Comparison of ENCODE assay signal across 14 mouse cellular contexts in genomic region chr5:106447951-106448797, GRCm38 (mm10). TPM values are rescaled to one million over a fixed set of nuclear protein-coding genes. Genes with fewer than 3 reads are reported as not detected.
DNase-seq lines count a peak whose midpoint lies in the region; ATAC-seq lines count a peak whose summit lies in the region.
"Had no signal": no experiment of that assay in that cellular context is flagged by ENCODE, and none has a peak within 500 bp of the region (broad histone marks: within the 10 kb centered on the region; RNA-seq: fewer than 3 reads in every experiment).

No protein-coding gene starts in this region.

- H3K4me3 ChIP-seq in hindbrain, embryonic 10.5 days = no peak overlapping the region; the same call in 1 of the 2 replicates
- no peak overlapping the region for H3K4me3 ChIP-seq in hindbrain, embryonic 14.5 days (replicated peaks; ENCODE audit: low read length)
- H3K4me3 ChIP-seq in limb, embryonic 13.5 days = 0 out of 2 replicates have a peak overlapping the region, but pooled peaks have one; percentile 2

- H3K9ac ChIP-seq in hindbrain, embryonic 14.5 days = no peak overlapping the region
- no peak overlapping the region for H3K9ac ChIP-seq in limb, embryonic 13.5 days

- DNase-seq in hindbrain, embryonic 10.5 days (ENCODE audit: low spot score) = peak; percentile 50
- no peak for DNase-seq in hindbrain, embryonic 14.5 days (ENCODE audit: low spot score)
- peak; percentile 32 for DNase-seq in embryo, embryonic 11 days
- peak; percentile 33 for DNase-seq in retina, embryonic 14.5 days (ENCODE audit: low spot score)
- DNase-seq in layer of hippocampus, adult 8-10 months (ENCODE audit: low spot score in 2 of 2) = no peak
- no peak for DNase-seq in adipocyte (ENCODE audit: low spot score)
- DNase-seq in thymus, postnatal 14 days = no peak
- DNase-seq: kidney, postnatal 14 days; right cerebral cortex, postnatal 4 days had no signal

- WGBS in hindbrain, embryonic 10.5 days = 3% methylated on average over 50 of the region's 50 CpGs
- 3% methylated on average over 50 of the region's 50 CpGs for WGBS in hindbrain, embryonic 14.5 days
- WGBS in limb, embryonic 13.5 days = 3% methylated on average over 50 of the region's 50 CpGs

- peaks cover 94% of the 10 kb centered on the region for H3K27me3 ChIP-seq in hindbrain, embryonic 10.5 days (ENCODE audit: insufficient read depth, poor library complexity, severe bottlenecking)
- peaks cover 90% of the 10 kb centered on the region for H3K27me3 ChIP-seq in hindbrain, embryonic 14.5 days (ENCODE audit: control insufficient read depth, insufficient read depth, low read length)
- peaks cover 93% of the 10 kb centered on the region for H3K27me3 ChIP-seq in limb, embryonic 13.5 days

- H3K9me3 ChIP-seq in hindbrain, embryonic 10.5 days = no peaks in the 10 kb centered on the region
- no peaks in the 10 kb centered on the region for H3K9me3 ChIP-seq in hindbrain, embryonic 14.5 days (ENCODE audit: control insufficient read depth, low read length)
- H3K9me3 ChIP-seq in limb, embryonic 13.5 days = no peaks in the 10 kb centered on the region

- H3K27ac ChIP-seq in hindbrain, embryonic 10.5 days = no peak overlapping the region
- no peak overlapping the region for H3K27ac ChIP-seq in hindbrain, embryonic 14.5 days
- no peak overlapping the region for H3K27ac ChIP-seq in limb, embryonic 13.5 days

- H3K4me2 ChIP-seq in hindbrain, embryonic 14.5 days (replicated peaks) = no peak overlapping the region; the same call in 1 of the 2 replicates
- peak overlapping the region; percentile 14; the same call in 1 of the 2 replicates for H3K4me2 ChIP-seq in limb, embryonic 13.5 days (replicated peaks)

- H3K4me1 ChIP-seq in hindbrain, embryonic 10.5 days (replicated peaks) = peaks cover 22% of the 10 kb centered on the region
- H3K4me1 ChIP-seq in hindbrain, embryonic 14.5 days (replicated peaks; ENCODE audit: control insufficient read depth, insufficient read depth, low read length) = peaks cover 7% of the 10 kb centered on the region; the same call in 1 of the 2 replicates
- H3K4me1 ChIP-seq in limb, embryonic 13.5 days = peaks cover 12% of the 10 kb centered on the region

- H3K36me3 ChIP-seq in hindbrain, embryonic 10.5 days = no peaks in the 10 kb centered on the region
- H3K36me3 ChIP-seq in hindbrain, embryonic 14.5 days (replicated peaks; ENCODE audit: control insufficient read depth, insufficient read depth) = no peaks in the 10 kb centered on the region
- no peaks in the 10 kb centered on the region for H3K36me3 ChIP-seq in limb, embryonic 13.5 days

- no peak for ATAC-seq in hindbrain, embryonic 14.5 days (ENCODE audit: low FRiP score)
- no peak for ATAC-seq in limb, embryonic 13.5 days (ENCODE audit: low FRiP score, low read depth)
- ATAC-seq: CD4-positive, CD25-positive, alpha-beta regulatory T cell, adult 4 months had no signal

RNA-seq across cellular contexts. Expression of gene Barhl2, which starts 9.8 kb away (rescaled TPM):
- polyA plus RNA-seq in hindbrain, embryonic 10.5 days (2016; fragmentation: Nextera tagmentation; extraction: Ambion mirVana) = 1.1 and 1.4 TPM in 2 replicates
- 1.1 and 2.3 TPM in 2 replicates for polyA plus RNA-seq in hindbrain, embryonic 14.5 days (2014; fragmentation: Nextera tagmentation; extraction: Ambion mirVana)
- not detected in 2 replicates for polyA plus RNA-seq in limb, embryonic 13.5 days (2015; fragmentation: Nextera tagmentation; extraction: Ambion mirVana)
- under 1 TPM in 1 of 4 experiments, not detected in 3; 0.14 TPM for total RNA-seq in layer of hippocampus, adult 8-10 months (2022)
- polyA plus RNA-seq: CD4-positive, CD25-positive, alpha-beta regulatory T cell, adult 4 months; heart, embryonic 16.5 days; lung, embryonic 16.5 days; thymus, postnatal 0 days had no signal

Comparison
In these comparisons a context has a peak if more than half of its experiments do, and no peak if none do; other contexts are left out.
1. DNase-seq: peak in hindbrain, embryonic 10.5 days (single experiment), embryo, embryonic 11 days (single experiment) and retina, embryonic 14.5 days (single experiment); none in hindbrain, embryonic 14.5 days (single experiment), layer of hippocampus, adult 8-10 months (0 of 2), adipocyte (single experiment) and thymus, postnatal 14 days (single experiment).